Mouse (Mus musculus): ENCODE measurements around the gene Gusb. TPM values are rescaled to one million over a fixed set of nuclear protein-coding genes. Genes with fewer than 3 reads are reported as not detected.
A peak's percentile ranks its signal among the peaks of the same experiment; 100 is the strongest.
"Not testable (repeated sequence)": the region's sequence is repeated elsewhere in the genome, so short reads cannot be mapped to it uniquely, and the experiment has no call there.

Gene Gusb
- polyA plus RNA-seq, 1 experiment from 2014 or later = 29.6 TPM

GRCm38 (mm10) chr5:130037752-130038455, 35.1 kb upstream of the Gusb start:
- Histone ChIP-seq H3K27ac (no peak overlapping the region), H3K27me3 (replicated peaks) (no peaks in the 10 kb centered on the region), H3K36me3 (peaks cover 58% of the 10 kb centered on the region), H3K4me1 (no peaks in the 10 kb centered on the region), H3K4me2 (replicated peaks) (no peak overlapping the region), H3K9me3 (no peaks in the 10 kb centered on the region), H3K4me3 (no peak overlapping the region), H3K9ac (no peak overlapping the region)
- 66% methylated on average over 19 of the region's 19 CpGs for WGBS
- ATAC-seq (ENCODE audit: low FRiP score, low read depth) = no peak

DNA sequence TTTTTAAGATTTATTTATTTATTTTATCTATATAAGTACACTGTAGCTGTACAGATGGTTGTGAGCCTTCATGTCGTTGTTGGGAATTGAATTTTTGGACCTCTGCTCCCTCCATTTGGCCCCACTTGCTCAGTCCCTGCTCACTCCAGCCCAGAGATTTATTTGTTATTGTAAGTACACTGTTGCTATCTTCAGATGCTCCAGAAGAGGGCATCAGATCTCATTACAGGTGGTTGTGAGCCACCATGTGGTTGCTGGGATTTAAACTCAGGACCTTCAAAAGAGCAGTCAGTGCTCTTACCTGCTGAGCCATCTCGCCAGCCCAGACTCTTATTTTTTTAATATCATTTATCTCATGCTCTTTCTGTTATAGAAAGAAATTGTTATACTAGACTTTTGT, 33.5 kb upstream of the Gusb start:
- H3K4me3 ChIP-seq; H3K9me3 ChIP-seq; H3K9ac ChIP-seq; H3K4me2 ChIP-seq (replicated peaks); ATAC-seq (ENCODE audit: low FRiP score, low read depth); H3K4me1 ChIP-seq; H3K27me3 ChIP-seq (replicated peaks); H3K27ac ChIP-seq: not testable (repeated sequence)
- 73% methylated on average over 2 of the region's 2 CpGs for WGBS
- H3K36me3 ChIP-seq = peaks cover 43% of the 10 kb centered on the region

GRCm38 (mm10) chr5:130033869-130034268, 31.0 kb upstream of the Gusb start:
- no peaks in the 10 kb centered on the region for H3K9me3 ChIP-seq
- 90% methylated on average over 2 of the region's 2 CpGs for WGBS
- no peak overlapping the region for H3K4me2 ChIP-seq (replicated peaks)
- no peak overlapping the region for H3K4me3 ChIP-seq
- peaks cover 26% of the 10 kb centered on the region for H3K36me3 ChIP-seq
- H3K9ac ChIP-seq = no peak overlapping the region
- H3K27me3 ChIP-seq (replicated peaks) = no peaks in the 10 kb centered on the region
- no peaks in the 10 kb centered on the region for H3K4me1 ChIP-seq
- H3K27ac ChIP-seq = no peak overlapping the region
- ATAC-seq (ENCODE audit: low FRiP score, low read depth) = no peak

DNA sequence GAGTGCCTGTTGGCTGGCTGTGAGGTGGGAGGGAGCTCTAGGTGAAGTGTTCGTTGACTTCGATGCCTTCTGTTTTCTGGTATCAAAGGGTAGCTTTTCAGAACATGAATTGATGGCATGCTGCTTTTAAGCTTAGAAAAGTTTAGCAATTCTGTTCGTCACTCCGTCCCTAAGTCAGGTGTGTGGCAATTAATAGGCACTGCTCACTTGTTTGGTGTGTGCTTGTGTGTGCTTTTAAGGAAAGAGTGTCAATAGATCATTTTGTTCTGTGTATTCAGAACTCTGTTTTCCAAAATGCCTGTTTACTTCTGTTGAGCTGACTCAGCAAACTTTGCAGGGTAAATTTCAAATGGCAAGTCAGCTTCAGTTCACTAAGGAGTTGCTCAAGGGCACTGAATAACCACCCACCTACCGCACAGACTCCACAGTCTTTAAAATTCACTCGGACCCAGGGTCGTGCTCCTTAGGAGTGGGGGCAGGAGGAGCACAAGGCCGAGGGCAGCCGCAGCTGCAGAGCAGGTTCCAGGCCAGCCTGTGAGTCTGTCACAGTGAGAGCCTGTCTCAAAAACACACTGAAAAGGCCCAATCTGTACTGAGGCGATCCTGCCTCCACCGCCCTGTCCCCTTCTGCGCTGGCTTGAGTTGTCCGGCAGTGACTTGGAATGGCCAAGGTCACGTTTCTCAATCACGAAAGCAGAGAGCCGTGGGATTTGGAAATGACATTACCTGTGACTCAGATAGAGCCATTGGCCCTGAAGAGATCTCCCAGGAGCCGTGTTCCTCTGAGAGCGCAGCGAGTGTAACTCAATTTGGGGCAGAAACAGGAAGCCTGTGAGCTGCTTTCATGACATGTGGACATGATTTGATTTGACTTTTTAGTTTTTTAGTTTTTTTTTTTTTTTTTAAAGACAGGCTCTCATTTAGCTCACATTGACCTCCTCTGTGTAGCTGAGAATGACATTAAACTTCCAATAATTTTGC, 28.9 kb upstream of the Gusb start:
- Histone ChIP-seq H3K4me1 (no peaks in the 10 kb centered on the region), H3K36me3 (peaks cover 10% of the 10 kb centered on the region; the same call in 1 of the 2 replicates), H3K4me3 (no peak overlapping the region), H3K4me2 (replicated peaks) (no peak overlapping the region), H3K9me3 (no peaks in the 10 kb centered on the region), H3K27ac (no peak overlapping the region), H3K9ac (no peak overlapping the region), H3K27me3 (replicated peaks) (0 out of 2 replicates have a peak, but pooled peaks cover 5% of the 10 kb centered on the region)
- ATAC-seq (ENCODE audit: low FRiP score, low read depth) = no peak
- WGBS = 95% methylated on average over 19 of the region's 19 CpGs

DNA sequence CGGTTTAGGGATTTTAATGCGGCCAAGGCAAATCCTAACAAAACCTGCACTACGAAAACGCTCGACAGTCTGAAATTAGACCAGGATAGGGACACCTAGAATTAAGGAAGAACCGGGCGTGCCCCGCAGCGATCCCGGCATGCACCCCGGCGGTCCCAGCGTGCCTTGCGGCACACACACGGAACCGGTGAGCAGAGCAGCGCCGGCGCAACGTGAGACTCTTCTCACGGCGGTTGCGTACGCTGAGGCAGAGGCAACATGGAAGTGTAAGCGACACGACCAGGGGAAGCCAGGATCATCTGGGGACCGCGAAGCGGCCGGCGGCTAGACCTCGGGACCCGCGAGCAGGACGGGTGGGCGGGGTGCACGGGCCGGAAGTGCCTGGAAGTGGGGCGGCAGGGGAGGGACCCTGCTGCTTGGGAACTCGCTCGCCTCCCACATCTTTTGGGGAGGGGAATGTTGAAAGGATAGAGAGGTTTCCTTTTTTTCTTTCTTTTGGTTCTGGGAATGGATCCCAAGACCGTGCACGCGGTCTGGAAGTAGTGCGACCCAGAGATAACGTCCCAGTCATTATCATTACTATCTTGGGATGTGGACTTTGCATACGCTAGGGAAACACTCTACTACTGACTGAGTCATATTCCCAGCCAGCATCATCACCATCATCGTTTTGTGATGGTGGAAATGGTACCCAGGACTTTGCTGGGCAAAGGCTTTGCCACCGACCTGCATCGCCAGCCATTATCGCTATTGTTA, 26.5 kb upstream of the Gusb start, which contains the start of the genes Asl and Crcp:
Asl (minus strand) TSS at position 106 of the 756 bp plus-strand sequence.
Crcp (plus strand) TSS at position 149 of the 756 bp plus-strand sequence.
- peak within 1 kb of the TSS; percentile 78 for H3K4me2 ChIP-seq (replicated peaks)
- H3K36me3 ChIP-seq = no peaks in the 10 kb centered on the region
- H3K9ac ChIP-seq = peak within 1 kb of the TSS; percentile 80
- H3K4me1 ChIP-seq = peaks cover 3% of the 10 kb centered on the region; the same call in 1 of the 2 replicates
- peak within 1 kb of the TSS; percentile 85 for H3K27ac ChIP-seq
- peaks cover 5% of the 10 kb centered on the region; the same call in 1 of the 2 replicates for H3K27me3 ChIP-seq (replicated peaks)
- ATAC-seq (ENCODE audit: low FRiP score, low read depth) = peak; percentile 85; the same call in 1 of the 2 replicates
- 2% methylated on average over 51 of the region's 51 CpGs for WGBS
- no peaks in the 10 kb centered on the region for H3K9me3 ChIP-seq
- peak within 1 kb of the TSS; percentile 57 for H3K4me3 ChIP-seq

- peaks cover 4% of the 10 kb centered on the region; the same call in 1 of the 2 replicates for H3K4me1 ChIP-seq
- no peak for ATAC-seq (ENCODE audit: low FRiP score, low read depth)
- WGBS = 87% methylated on average over 7 of the region's 7 CpGs
Measured at GRCm38 (mm10) chr5:130027696-130028095, 24.8 kb upstream of the Gusb start.

DNA sequence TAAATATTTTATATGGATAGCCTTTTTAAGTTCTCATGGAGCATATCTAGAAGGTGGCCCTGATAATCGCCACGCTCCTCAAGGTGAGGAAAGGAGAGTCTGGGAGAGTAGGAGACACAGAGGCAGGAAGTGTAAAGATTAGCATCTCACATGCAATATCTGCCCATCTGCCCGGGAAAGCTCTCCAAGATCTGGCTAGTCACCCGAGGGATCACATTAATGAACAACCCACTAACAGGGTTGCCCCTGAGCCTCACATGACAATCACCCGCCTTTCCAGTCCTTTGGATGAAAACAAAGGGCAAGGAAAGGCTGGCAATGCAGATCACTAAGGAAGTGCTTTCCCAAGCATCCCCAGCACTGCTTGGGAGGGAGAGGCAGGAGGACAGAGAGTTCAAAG, 24.3 kb upstream of the Gusb start:
- Histone ChIP-seq H3K9ac (no peak overlapping the region), H3K4me2 (replicated peaks) (no peak overlapping the region), H3K4me1 (peaks cover 4% of the 10 kb centered on the region; the same call in 1 of the 2 replicates), H3K9me3 (no peaks in the 10 kb centered on the region), H3K4me3 (no peak overlapping the region), H3K27me3 (replicated peaks) (peaks cover 5% of the 10 kb centered on the region; the same call in 1 of the 2 replicates), H3K27ac (no peak overlapping the region), H3K36me3 (no peaks in the 10 kb centered on the region)
- WGBS = 77% methylated on average over 5 of the region's 5 CpGs
- no peak for ATAC-seq (ENCODE audit: low FRiP score, low read depth)

More at GRCm38 (mm10) chr5:130027696-130028095, 24.8 kb upstream of the Gusb start:
- Histone ChIP-seq H3K9ac (no peak overlapping the region), H3K36me3 (no peaks in the 10 kb centered on the region), H3K4me3 (no peak overlapping the region), H3K4me2 (replicated peaks) (no peak overlapping the region), H3K9me3 (no peaks in the 10 kb centered on the region), H3K27me3 (replicated peaks) (peaks cover 5% of the 10 kb centered on the region; the same call in 1 of the 2 replicates), H3K27ac (no peak overlapping the region)

GRCm38 (mm10) chr5:130023767-130024539, 21.1 kb upstream of the Gusb start:
- Histone ChIP-seq H3K9me3 (no peaks in the 10 kb centered on the region), H3K9ac (peak overlapping the region; percentile 62), H3K4me3 (peak overlapping the region; percentile 51), H3K4me1 (peaks cover 4% of the 10 kb centered on the region; the same call in 1 of the 2 replicates), H3K4me2 (replicated peaks) (peak overlapping the region; percentile 88), H3K27me3 (replicated peaks) (peaks cover 5% of the 10 kb centered on the region; the same call in 1 of the 2 replicates), H3K27ac (no peak overlapping the region), H3K36me3 (no peaks in the 10 kb centered on the region)
- WGBS = under 1% methylated on average over 32 of the region's 32 CpGs
- ATAC-seq (ENCODE audit: low FRiP score, low read depth) = peak; percentile 93

DNA sequence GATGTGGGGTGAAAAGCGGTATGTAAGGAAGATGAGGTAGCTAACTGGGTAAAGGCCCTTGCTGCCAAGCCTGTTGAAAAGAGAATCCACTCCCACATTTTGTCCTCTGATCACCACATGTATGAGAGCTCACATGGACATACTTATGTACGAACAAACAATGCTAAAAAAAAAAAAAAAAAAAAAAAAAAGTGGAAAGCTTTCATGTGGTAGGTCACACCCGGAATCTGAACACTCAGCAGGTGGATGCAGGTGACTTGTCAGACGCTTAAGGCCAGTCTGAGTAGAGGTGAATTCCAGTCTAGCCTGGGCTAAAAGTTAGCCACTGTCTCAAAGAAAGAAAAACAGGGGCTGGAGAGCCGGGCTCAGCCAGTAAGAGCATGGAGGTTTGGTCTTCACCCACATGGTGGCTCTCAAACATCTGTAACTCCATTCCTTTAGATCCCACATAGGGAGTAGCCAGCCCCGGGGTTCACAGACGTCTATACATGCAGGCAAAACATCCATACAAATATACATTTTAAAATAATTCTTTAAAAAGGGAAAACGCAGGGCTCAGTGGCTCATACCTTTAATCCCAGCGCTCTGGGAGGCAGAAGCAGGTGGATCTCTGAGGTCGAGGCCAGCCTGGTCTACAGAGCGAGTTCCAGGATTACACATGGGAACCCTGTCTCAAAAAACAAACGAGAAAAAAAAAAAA, 20.4 kb upstream of the Gusb start:
- ATAC-seq (ENCODE audit: low FRiP score, low read depth) = no peak
- WGBS = 45% methylated on average over 12 of the region's 12 CpGs
- Histone ChIP-seq H3K36me3 (no peaks in the 10 kb centered on the region), H3K4me3 (no peak overlapping the region), H3K27ac (no peak overlapping the region), H3K4me2 (replicated peaks) (peak overlapping the region; percentile 88), H3K27me3 (replicated peaks) (peaks cover 5% of the 10 kb centered on the region; the same call in 1 of the 2 replicates), H3K4me1 (peaks cover 4% of the 10 kb centered on the region; the same call in 1 of the 2 replicates), H3K9ac (0 out of 2 replicates have a peak overlapping the region, but pooled peaks have one; percentile 62), H3K9me3 (no peaks in the 10 kb centered on the region)

DNA sequence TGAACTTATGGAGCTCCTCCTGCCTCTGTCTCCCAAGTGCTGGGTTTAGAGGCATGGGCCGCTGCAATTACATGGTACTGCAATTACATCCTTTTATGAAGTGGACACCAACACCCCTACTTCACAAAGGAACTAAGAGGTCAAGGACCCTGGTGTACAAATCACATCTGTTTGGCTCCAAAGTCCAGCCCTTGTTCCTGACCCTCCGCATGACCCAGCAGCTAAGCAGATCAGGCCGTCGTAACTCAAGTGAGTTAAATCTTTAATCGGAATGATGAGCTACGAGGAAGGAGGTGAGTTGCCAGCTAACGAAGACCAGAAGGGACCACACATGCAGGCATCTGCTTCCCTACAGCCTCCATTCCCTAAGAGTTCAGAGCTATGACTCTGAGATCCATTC, 19.5 kb upstream of the Gusb start:
- no peaks in the 10 kb centered on the region for H3K36me3 ChIP-seq
- no peak overlapping the region for H3K9ac ChIP-seq
- H3K27ac ChIP-seq = no peak overlapping the region
- H3K4me2 ChIP-seq (replicated peaks) = no peak overlapping the region
- H3K27me3 ChIP-seq (replicated peaks) = peaks cover 5% of the 10 kb centered on the region; the same call in 1 of the 2 replicates
- H3K9me3 ChIP-seq = no peaks in the 10 kb centered on the region
- no peak for ATAC-seq (ENCODE audit: low FRiP score, low read depth)
- peaks cover 4% of the 10 kb centered on the region; the same call in 1 of the 2 replicates for H3K4me1 ChIP-seq
- WGBS = 85% methylated on average over 7 of the region's 7 CpGs
- H3K4me3 ChIP-seq = no peak overlapping the region

All from neural tube, embryonic 12.5 days (tissue).